28 mouse cellular contexts compared by ENCODE assay signal in the genomic region with DNA sequence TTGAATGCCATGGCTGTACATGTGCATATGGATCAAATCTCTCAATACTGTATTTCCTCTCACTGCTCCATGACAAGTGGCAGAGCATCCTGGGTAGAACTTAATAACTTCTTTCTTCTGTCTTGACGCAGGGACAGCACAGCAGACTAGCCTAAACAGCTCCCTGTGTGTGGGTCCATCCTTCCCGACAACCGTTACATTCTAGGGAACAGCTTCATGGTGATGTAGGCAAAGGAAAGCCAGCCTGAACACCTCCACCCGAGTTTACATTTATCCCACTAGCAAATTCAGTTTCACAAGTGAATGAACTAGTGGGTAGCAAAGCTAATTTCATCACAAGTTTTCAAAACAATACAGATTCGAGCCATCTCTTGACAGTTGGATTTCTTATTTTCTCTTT.
"Had no signal": no experiment of that assay in that cellular context is flagged by ENCODE, and none has a peak within 500 bp of the region (broad histone marks: within the 10 kb centered on the region; RNA-seq: fewer than 3 reads in every experiment).

No protein-coding gene starts in this region.

- DNase-seq: cerebellum, adult 2 months; cerebellum, adult 8-10 months; cerebellum, adult 9-10 months; cerebellum, adult 9-11 months; cerebellum, postnatal 10 days; cerebellum, postnatal 14 days; cerebellum, postnatal 25 days; cerebellum, postnatal 36 days; embryo, embryonic 11 days; forebrain, postnatal 0 days; gastrocnemius, adult 2 months; gastrocnemius, postnatal 10 days; gastrocnemius, postnatal 14 days; gastrocnemius, postnatal 25 days; gastrocnemius, postnatal 36 days; heart, adult 18-20 months; heart, adult 2 months had no signal

- H3K27ac ChIP-seq: embryonic facial prominence, embryonic 10.5 days; embryonic facial prominence, embryonic 12.5 days; embryonic facial prominence, embryonic 13.5 days; embryonic facial prominence, embryonic 15.5 days; forebrain, embryonic 10.5 days; forebrain, embryonic 12.5 days; forebrain, embryonic 13.5 days; forebrain, embryonic 15.5 days; gastrocnemius, adult 2 months; heart, adult 2 months had no signal

- ATAC-seq: forebrain, embryonic 13.5 days; forebrain, embryonic 14.5 days; forebrain, embryonic 15.5 days; forebrain, embryonic 16.5 days; forebrain, postnatal 0 days had no signal

- H3K9ac ChIP-seq: embryonic facial prominence, embryonic 12.5 days; embryonic facial prominence, embryonic 13.5 days; embryonic facial prominence, embryonic 15.5 days; forebrain, embryonic 12.5 days; forebrain, embryonic 13.5 days; forebrain, embryonic 15.5 days; forebrain, postnatal 0 days had no signal

- H3K9me3 ChIP-seq: embryonic facial prominence, embryonic 10.5 days; embryonic facial prominence, embryonic 12.5 days; embryonic facial prominence, embryonic 13.5 days; embryonic facial prominence, embryonic 15.5 days; forebrain, embryonic 10.5 days; forebrain, embryonic 12.5 days; forebrain, embryonic 13.5 days; forebrain, embryonic 15.5 days had no signal

- H3K4me1 ChIP-seq: embryonic facial prominence, embryonic 10.5 days; embryonic facial prominence, embryonic 12.5 days; embryonic facial prominence, embryonic 13.5 days; embryonic facial prominence, embryonic 15.5 days; forebrain, embryonic 10.5 days; forebrain, embryonic 12.5 days; forebrain, embryonic 13.5 days; forebrain, embryonic 15.5 days had no signal

- H3K36me3 ChIP-seq: embryonic facial prominence, embryonic 10.5 days; embryonic facial prominence, embryonic 12.5 days; embryonic facial prominence, embryonic 13.5 days; embryonic facial prominence, embryonic 15.5 days; forebrain, embryonic 10.5 days; forebrain, embryonic 12.5 days; forebrain, embryonic 15.5 days had no signal

- H3K4me2 ChIP-seq: embryonic facial prominence, embryonic 12.5 days; embryonic facial prominence, embryonic 13.5 days; embryonic facial prominence, embryonic 15.5 days; forebrain, embryonic 12.5 days; forebrain, embryonic 13.5 days; forebrain, embryonic 15.5 days had no signal

- H3K27me3 ChIP-seq: embryonic facial prominence, embryonic 12.5 days; embryonic facial prominence, embryonic 13.5 days; embryonic facial prominence, embryonic 15.5 days; forebrain, embryonic 12.5 days; forebrain, embryonic 13.5 days; forebrain, embryonic 15.5 days had no signal

- H3K4me3 ChIP-seq: embryonic facial prominence, embryonic 10.5 days; embryonic facial prominence, embryonic 12.5 days; embryonic facial prominence, embryonic 13.5 days; embryonic facial prominence, embryonic 15.5 days; erythroblast, embryonic 14.5 days; forebrain, embryonic 10.5 days; forebrain, embryonic 12.5 days; forebrain, embryonic 13.5 days; forebrain, embryonic 15.5 days; gastrocnemius, adult 2 months; heart, adult 2 months had no signal
